Mouse (Mus musculus): ENCODE data around the gene Eif6. TPM values are rescaled to one million over a fixed set of nuclear protein-coding genes. Genes with fewer than 3 reads are reported as not detected.

Eif6 gene
- polyA plus RNA-seq (2014; fragmentation: Nextera tagmentation; extraction: Ambion mirVana): 251 and 255 TPM in 2 replicates

DNA sequence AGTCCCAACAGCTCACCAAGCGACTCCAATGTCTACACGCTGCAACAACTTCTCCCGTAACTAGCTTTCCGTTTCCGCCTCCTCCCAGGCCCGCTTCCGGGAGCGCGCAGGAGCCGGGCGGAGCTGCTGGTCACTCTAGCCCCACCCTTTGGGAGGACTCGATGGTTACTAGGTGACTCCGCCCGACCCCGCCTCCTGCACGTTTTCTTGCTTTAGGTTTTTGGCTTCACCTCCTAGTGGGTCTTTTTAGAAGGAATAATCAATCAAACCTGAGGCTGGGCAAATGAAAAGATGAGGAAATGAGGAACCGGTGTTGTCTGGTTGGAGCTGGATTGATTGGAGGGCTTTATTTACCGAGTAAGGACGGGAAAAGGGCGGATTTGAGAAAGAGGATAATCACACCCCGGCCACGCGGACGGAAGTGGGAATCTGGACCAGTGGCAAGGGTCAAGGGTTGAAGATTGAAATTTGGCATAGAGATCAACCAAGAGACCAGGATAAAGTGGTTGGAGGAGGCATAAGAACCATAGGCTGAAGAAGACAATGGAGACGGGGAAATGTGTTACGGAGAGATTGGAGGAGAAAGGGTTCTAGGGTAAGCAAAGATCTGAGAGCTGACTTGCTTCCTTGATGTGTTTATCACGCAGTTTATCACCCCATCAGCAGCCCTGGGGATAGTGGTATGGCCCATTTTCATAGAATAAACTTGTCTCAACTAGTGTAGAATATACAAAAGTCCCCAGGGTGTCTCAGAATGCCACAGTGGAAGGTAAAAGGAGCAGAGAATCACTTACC lies at the start of gene Eif6:
Gene Eif6 (minus strand): TSS at position 296 of the 795 bp plus-strand sequence.
- WGBS: 3% methylated on average over 27 of the region's 27 CpGs
- peak within 1 kb of the TSS; percentile 67 for H3K9ac ChIP-seq (ENCODE audit: low read length)

DNA sequence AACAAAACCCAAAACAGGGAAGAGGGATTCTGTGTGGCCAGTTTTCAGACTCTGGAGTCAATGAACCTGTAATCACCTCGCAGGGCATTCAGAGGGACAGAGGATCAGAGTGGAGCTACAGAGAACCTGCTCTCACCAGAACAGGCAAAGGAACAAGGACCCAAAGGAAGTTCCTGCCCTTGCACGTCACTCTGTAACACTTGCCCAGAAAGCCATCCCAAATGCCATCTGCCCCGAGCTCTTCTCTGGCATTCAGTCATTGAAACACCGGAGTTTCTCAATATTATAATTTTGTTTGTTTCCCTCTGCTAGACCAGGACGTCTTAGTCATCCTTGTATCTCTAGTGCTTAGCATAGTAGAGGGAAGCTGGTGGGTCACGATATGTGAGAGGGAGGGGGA lies 46.9 kb upstream of the Eif6 start:
- 70% methylated on average over 6 of the region's 6 CpGs for WGBS
- no peaks in the 10 kb centered on the region for H3K9me3 ChIP-seq (ENCODE audit: control insufficient read depth, low read length)
- H3K4me1 ChIP-seq (replicated peaks; ENCODE audit: control insufficient read depth, insufficient read depth, low read length): peaks cover 27% of the 10 kb centered on the region
- ATAC-seq (replicated peaks; ENCODE audit: low FRiP score, low TSS enrichment, low read depth): no peak
- DNase-seq (ENCODE audit: low spot score): no peak
- H3K27me3 ChIP-seq (replicated peaks; ENCODE audit: control insufficient read depth, insufficient read depth, low read length): no peaks in the 10 kb centered on the region
- H3K27ac ChIP-seq (ENCODE audit: low read depth): 0 out of 2 replicates have a peak overlapping the region, but pooled peaks have one; percentile 16
- no peak overlapping the region for H3K9ac ChIP-seq (ENCODE audit: low read length)
- H3K4me3 ChIP-seq (ENCODE audit: low read depth, low read length): no peak overlapping the region
- peak overlapping the region; percentile 23; the same call in 1 of the 2 replicates for H3K4me2 ChIP-seq (ENCODE audit: low read length)
- peaks cover 21% of the 10 kb centered on the region for H3K36me3 ChIP-seq (ENCODE audit: control insufficient read depth, insufficient read depth, low read length)

More for the DNA sequence above, at the start of gene Eif6:
- Histone ChIP-seq H3K4me1 (replicated peaks; ENCODE audit: control insufficient read depth, insufficient read depth, low read length) (peaks cover 21% of the 10 kb centered on the region), H3K4me2 (ENCODE audit: low read length) (peak within 1 kb of the TSS; percentile 90), H3K27ac (ENCODE audit: low read depth) (peak within 1 kb of the TSS; percentile 74), H3K4me3 (ENCODE audit: low read depth, low read length) (peak within 1 kb of the TSS; percentile 97), H3K9me3 (ENCODE audit: control insufficient read depth, low read length) (no peaks in the 10 kb centered on the region), H3K27me3 (replicated peaks; ENCODE audit: control insufficient read depth, insufficient read depth, low read length) (no peaks in the 10 kb centered on the region), H3K36me3 (ENCODE audit: control insufficient read depth, insufficient read depth, low read length) (peaks cover 26% of the 10 kb centered on the region)
- ATAC-seq (replicated peaks; ENCODE audit: low FRiP score, low TSS enrichment, low read depth) (peak; percentile 89), DNase-seq (ENCODE audit: low spot score) (peak; percentile 93)

DNA sequence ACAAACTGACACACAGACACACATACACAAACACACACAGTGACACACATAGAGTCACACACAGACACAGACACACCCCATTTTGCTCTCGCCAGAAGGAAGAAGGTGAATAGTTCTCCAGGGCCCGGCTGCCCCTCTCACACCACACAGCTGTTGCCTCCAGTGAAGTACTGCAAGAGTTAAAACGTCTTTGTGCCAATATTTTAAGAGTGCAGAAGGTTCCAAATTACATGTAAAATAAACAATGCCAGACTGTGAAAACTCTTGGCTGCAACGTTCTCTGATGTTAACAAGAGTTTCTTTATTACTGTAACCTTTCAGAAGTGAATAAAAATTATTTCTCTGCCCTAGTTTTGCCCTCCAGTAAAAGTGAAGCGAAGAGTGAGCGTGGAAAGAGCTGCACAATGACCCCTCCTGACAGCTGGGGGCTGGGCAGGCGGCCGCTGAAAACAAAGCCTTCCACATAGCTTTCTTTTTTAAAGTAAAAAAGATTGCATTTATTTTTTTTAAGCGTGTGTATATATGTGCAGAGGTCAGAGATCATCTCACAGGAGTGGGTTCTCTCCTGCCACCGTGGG lies 46.3 kb upstream of the Eif6 start:
- no peak for ATAC-seq (replicated peaks; ENCODE audit: low FRiP score, low TSS enrichment, low read depth)
- Histone ChIP-seq H3K4me1 (replicated peaks; ENCODE audit: control insufficient read depth, insufficient read depth, low read length) (peaks cover 27% of the 10 kb centered on the region), H3K9me3 (ENCODE audit: control insufficient read depth, low read length) (no peaks in the 10 kb centered on the region), H3K27me3 (replicated peaks; ENCODE audit: control insufficient read depth, insufficient read depth, low read length) (no peaks in the 10 kb centered on the region), H3K27ac (ENCODE audit: low read depth) (0 out of 2 replicates have a peak overlapping the region, but pooled peaks have one; percentile 16), H3K9ac (ENCODE audit: low read length) (no peak overlapping the region), H3K4me2 (ENCODE audit: low read length) (peak overlapping the region; percentile 23; the same call in 1 of the 2 replicates), H3K4me3 (ENCODE audit: low read depth, low read length) (no peak overlapping the region), H3K36me3 (ENCODE audit: control insufficient read depth, insufficient read depth, low read length) (peaks cover 24% of the 10 kb centered on the region)
- no peak for DNase-seq (ENCODE audit: low spot score)
- 34% methylated on average over 10 of the region's 10 CpGs for WGBS

DNA sequence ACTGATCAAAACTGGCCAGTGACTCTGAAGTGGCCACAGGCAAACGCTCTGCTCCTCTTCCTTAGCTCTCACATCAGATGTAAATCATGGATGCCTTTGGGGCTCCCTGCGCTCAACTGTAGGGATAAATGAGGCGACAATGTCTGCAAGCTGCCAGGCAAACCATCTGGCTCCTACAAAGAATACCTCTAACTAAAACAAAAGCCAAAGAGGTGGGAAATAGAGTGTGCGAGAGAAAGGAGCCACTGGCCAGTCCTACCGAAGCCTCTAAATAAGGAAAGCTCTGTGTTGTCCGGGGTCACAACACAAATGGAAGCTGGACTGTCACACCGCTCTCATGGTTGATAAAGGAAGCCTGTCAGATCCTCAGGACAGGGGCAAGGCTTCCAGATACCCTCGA lies 45.8 kb upstream of the Eif6 start:
- no peak for ATAC-seq (replicated peaks; ENCODE audit: low FRiP score, low TSS enrichment, low read depth)
- no peak overlapping the region for H3K27ac ChIP-seq (ENCODE audit: low read depth)

DNA sequence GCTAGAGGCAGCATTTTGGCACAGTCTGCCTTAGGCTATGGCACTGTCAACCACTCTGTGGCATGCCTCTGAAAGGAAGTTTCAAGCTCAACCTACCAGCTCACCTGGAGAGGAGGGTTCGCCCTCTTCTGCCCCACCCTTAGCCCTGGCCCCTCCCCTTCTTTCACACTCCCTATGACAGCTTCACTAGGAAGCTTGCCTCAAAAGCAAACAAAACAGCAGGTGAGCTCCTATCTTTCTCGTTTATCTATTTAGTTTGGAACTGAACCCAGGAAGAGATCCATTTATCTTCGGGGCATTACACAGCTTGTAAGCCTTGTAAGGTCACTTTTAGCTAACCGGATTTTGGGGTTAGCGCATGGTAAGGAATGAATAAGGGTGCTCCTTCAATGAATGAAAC lies 43.0 kb upstream of the Eif6 start:
- Histone ChIP-seq H3K27ac (ENCODE audit: low read depth) (no peak overlapping the region), H3K9ac (ENCODE audit: low read length) (no peak overlapping the region), H3K27me3 (replicated peaks; ENCODE audit: control insufficient read depth, insufficient read depth, low read length) (no peaks in the 10 kb centered on the region), H3K9me3 (ENCODE audit: control insufficient read depth, low read length) (no peaks in the 10 kb centered on the region), H3K36me3 (ENCODE audit: control insufficient read depth, insufficient read depth, low read length) (peaks cover 4% of the 10 kb centered on the region), H3K4me2 (ENCODE audit: low read length) (no peak overlapping the region), H3K4me1 (replicated peaks; ENCODE audit: control insufficient read depth, insufficient read depth, low read length) (peaks cover 27% of the 10 kb centered on the region), H3K4me3 (ENCODE audit: low read depth, low read length) (no peak overlapping the region)
- DNase-seq (ENCODE audit: low spot score) (no peak), ATAC-seq (replicated peaks; ENCODE audit: low FRiP score, low TSS enrichment, low read depth) (peak; percentile 82)
- 64% methylated on average over 5 of the region's 5 CpGs for WGBS

More for the DNA sequence above, 45.8 kb upstream of the Eif6 start:
- Histone ChIP-seq H3K4me3 (ENCODE audit: low read depth, low read length) (no peak overlapping the region), H3K36me3 (ENCODE audit: control insufficient read depth, insufficient read depth, low read length) (peaks cover 24% of the 10 kb centered on the region), H3K9ac (ENCODE audit: low read length) (no peak overlapping the region), H3K4me1 (replicated peaks; ENCODE audit: control insufficient read depth, insufficient read depth, low read length) (peaks cover 27% of the 10 kb centered on the region), H3K4me2 (ENCODE audit: low read length) (no peak overlapping the region), H3K9me3 (ENCODE audit: control insufficient read depth, low read length) (no peaks in the 10 kb centered on the region), H3K27me3 (replicated peaks; ENCODE audit: control insufficient read depth, insufficient read depth, low read length) (no peaks in the 10 kb centered on the region)
- 50% methylated on average over 8 of the region's 8 CpGs for WGBS
- DNase-seq (ENCODE audit: low spot score): no peak

DNA sequence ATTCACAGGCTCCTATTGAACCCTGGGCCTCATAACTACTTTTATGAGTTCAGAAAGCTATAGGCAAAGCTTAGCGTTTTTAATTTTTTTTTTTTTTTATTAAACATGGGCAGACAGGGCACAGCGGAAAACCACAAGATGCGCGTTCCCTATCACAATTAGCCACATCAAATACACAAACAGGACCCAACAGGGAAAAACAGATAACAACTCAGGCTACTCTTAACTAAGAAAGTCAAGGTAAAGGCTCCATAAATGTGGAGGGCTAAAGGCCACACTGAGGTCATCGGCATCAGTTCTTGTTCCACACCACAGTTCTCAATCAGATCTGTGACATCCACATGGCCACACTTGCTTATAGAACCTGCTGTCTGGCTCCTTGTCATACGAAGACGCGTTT lies 41.6 kb upstream of the Eif6 start:
- DNase-seq (ENCODE audit: low spot score): no peak
- Histone ChIP-seq H3K9me3 (ENCODE audit: control insufficient read depth, low read length) (no peaks in the 10 kb centered on the region), H3K9ac (ENCODE audit: low read length) (no peak overlapping the region), H3K4me1 (replicated peaks; ENCODE audit: control insufficient read depth, insufficient read depth, low read length) (peaks cover 25% of the 10 kb centered on the region), H3K4me2 (ENCODE audit: low read length) (no peak overlapping the region), H3K36me3 (ENCODE audit: control insufficient read depth, insufficient read depth, low read length) (peaks cover 4% of the 10 kb centered on the region), H3K4me3 (ENCODE audit: low read depth, low read length) (no peak overlapping the region), H3K27me3 (replicated peaks; ENCODE audit: control insufficient read depth, insufficient read depth, low read length) (no peaks in the 10 kb centered on the region), H3K27ac (ENCODE audit: low read depth) (no peak overlapping the region)
- WGBS: 96% methylated on average over 8 of the region's 8 CpGs
- ATAC-seq (replicated peaks; ENCODE audit: low FRiP score, low TSS enrichment, low read depth): no peak

DNA sequence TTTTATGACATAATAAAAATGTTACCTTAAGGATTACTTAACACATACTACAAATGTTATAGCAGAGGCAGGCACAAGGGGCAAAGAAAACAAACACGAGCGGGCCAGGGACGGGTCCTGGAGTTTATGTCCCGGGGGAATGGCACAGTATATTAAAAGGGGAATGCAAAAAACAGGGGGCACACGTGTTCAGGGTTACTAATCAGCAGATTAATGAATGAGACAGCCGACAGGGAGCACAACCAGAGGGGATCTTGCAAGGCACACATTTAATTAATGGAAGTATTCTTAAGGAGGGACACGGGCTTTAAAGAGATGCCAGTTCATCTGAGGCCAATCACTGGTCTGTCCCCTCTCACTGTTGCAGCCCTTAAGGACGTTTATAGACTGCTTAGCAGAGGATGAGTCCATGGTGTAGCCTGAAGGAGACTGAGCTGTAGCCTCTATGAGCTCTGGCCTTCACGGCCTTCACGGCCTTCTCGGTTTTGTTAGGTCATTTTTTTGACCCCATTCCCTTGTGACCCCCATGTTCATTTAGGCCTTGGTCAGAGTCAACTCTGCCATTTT lies 36.7 kb upstream of the Eif6 start:
- ATAC-seq (replicated peaks; ENCODE audit: low FRiP score, low TSS enrichment, low read depth) (peak; percentile 36; the same call in 1 of the 2 replicates), DNase-seq (ENCODE audit: low spot score) (no peak)
- Histone ChIP-seq H3K4me1 (replicated peaks; ENCODE audit: control insufficient read depth, insufficient read depth, low read length) (peaks cover 10% of the 10 kb centered on the region; the same call in 1 of the 2 replicates), H3K9me3 (ENCODE audit: control insufficient read depth, low read length) (no peaks in the 10 kb centered on the region), H3K9ac (ENCODE audit: low read length) (no peak overlapping the region), H3K4me3 (ENCODE audit: low read depth, low read length) (no peak overlapping the region), H3K27me3 (replicated peaks; ENCODE audit: control insufficient read depth, insufficient read depth, low read length) (no peaks in the 10 kb centered on the region), H3K4me2 (ENCODE audit: low read length) (no peak overlapping the region; the same call in 1 of the 2 replicates), H3K36me3 (ENCODE audit: control insufficient read depth, insufficient read depth, low read length) (peaks cover 4% of the 10 kb centered on the region), H3K27ac (ENCODE audit: low read depth) (no peak overlapping the region)
- WGBS: 44% methylated on average over 11 of the region's 11 CpGs

DNA sequence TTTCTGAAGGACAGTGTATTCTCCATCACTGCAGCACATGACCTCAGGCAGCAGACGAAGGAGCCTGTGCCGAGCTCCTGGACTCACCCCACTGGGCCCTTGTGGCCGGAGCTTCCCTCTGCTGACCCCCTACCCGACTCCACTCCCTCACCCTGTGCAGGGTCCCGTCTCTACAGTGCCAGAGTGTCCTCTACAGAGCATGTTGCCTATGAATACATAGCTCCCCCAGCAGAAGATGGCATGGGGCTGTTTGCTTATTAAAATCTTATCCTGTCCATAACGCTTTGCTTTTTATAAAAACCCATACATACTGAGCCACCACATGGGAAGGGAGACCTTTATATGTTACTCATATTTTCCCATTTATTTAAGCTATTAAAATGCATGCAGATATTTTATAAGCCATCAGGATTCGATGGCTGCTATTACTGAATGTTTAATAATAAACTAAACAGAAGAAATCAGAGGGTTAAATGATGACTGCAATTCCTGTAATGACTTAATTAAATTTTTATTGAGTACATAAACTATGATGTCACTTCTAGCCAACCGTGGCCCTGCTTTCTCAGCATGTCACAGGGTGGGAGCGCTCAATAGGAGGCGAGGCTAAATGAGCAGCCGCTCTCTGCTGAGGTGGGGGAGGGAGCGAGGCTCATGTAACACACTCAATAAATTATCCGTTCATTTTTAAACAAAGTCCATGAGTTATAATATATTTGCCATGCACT lies 36.0 kb upstream of the Eif6 start:
- Histone ChIP-seq H3K9ac (ENCODE audit: low read length) (no peak overlapping the region), H3K4me3 (ENCODE audit: low read depth, low read length) (no peak overlapping the region), H3K27ac (ENCODE audit: low read depth) (no peak overlapping the region), H3K4me2 (ENCODE audit: low read length) (no peak overlapping the region; the same call in 1 of the 2 replicates), H3K4me1 (replicated peaks; ENCODE audit: control insufficient read depth, insufficient read depth, low read length) (peaks cover 10% of the 10 kb centered on the region; the same call in 1 of the 2 replicates), H3K36me3 (ENCODE audit: control insufficient read depth, insufficient read depth, low read length) (peaks cover 8% of the 10 kb centered on the region), H3K9me3 (ENCODE audit: control insufficient read depth, low read length) (no peaks in the 10 kb centered on the region), H3K27me3 (replicated peaks; ENCODE audit: control insufficient read depth, insufficient read depth, low read length) (no peaks in the 10 kb centered on the region)
- ATAC-seq (replicated peaks; ENCODE audit: low FRiP score, low TSS enrichment, low read depth) (peak; percentile 90), DNase-seq (ENCODE audit: low spot score) (no peak)
- WGBS: 54% methylated on average over 13 of the region's 13 CpGs
